Mouse (Mus musculus) lung, postnatal 0 days (tissue): ENCODE measurements around the gene Ksr2.

ENCODE experiments used
- CTCF ChIP-seq: IDR thresholded peaks from 2 replicates; pipeline ENCODE4 v1.5.1; 2016; ENCODE audit warnings: antibody characterized with exemption, mild to moderate bottlenecking
- EP300 ChIP-seq: IDR thresholded peaks from 2 replicates; pipeline ENCODE4 v1.6.1; 2016; ENCODE audit warnings: antibody characterized with exemption, mild to moderate bottlenecking, control low read depth

DNA sequence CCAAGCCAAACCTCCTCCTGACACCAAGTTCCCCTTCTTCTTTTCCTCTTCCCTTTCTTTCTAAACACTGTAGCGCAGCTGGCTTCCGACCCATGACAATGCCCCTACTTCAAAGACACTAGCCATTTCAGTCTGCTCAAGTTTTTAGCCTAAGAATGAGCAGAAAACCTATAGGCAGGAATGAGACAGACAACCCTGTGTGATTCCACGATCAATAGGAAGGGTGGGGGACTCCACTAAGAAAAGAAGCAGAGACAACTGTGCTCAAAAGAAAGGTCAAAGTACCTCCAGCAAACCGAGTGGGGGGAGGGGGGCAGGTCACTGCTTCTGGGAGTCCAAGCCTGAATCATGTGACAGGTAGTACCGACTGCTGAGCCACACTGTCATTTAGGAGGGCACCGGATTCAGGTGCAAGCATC is 17.2 kb upstream of the Ksr2 start:
- TF ChIP-seq EP300 (no peak), CTCF (no peak)
